Mouse (Mus musculus): ENCODE measurements around the gene Dync2h1. TPM values are rescaled to one million over a fixed set of nuclear protein-coding genes. Genes with fewer than 3 reads are reported as not detected.

Dync2h1 gene
- polyA plus RNA-seq, 1 experiment from 2014 or later = 19.3 TPM

DNA sequence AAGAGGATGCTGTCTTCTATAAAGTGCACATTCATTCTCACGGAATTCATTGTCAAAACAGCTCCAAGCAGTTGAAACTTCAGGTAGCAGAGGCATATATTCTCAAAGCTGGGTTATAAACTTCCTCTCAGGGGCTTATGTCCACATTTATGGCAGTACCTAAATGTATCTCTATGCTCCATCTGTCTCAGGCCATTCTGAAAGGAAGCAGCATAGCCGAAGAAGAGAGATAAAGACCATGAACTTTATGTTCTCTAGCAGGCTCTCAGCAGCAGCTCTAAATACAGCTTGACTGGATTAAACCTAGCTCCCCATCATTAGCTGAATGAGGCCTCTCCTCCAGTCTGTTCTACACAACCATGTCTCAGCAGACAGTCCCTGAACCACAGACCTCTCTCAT lies 29.9 kb downstream of the Dync2h1 start:
- no peaks in the 10 kb centered on the region for H3K27me3 ChIP-seq (ENCODE audit: low read depth, poor library complexity, severe bottlenecking)
- no peak overlapping the region for H3K27ac ChIP-seq
- 85% methylated on average over 2 of the region's 2 CpGs for WGBS
- no peaks in the 10 kb centered on the region for H3K9me3 ChIP-seq (replicated peaks)
- H3K4me1 ChIP-seq = no peaks in the 10 kb centered on the region
- H3K36me3 ChIP-seq = peaks cover 65% of the 10 kb centered on the region
- H3K4me3 ChIP-seq = no peak overlapping the region
- no peak for DNase-seq (ENCODE audit: low spot score)

DNA sequence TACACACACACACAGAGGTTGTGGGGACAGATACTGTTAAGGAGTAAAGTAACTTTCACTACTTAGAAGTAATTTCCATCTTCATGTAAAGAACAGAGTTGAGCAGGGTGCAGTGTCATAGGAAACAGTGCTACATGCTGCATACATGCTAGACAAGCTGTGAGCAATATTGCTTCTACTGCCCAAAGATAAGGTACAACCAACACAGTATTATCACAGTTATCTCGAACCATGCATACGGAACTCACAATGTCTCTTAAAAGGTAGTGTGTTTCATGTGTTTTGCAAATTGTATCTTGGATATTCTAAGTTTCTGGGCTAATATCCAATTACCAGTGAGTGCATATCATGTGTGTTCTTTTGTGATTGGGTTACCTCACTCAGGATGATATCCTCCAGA lies 61.4 kb downstream of the Dync2h1 start:
- WGBS = 92% methylated on average over 2 of the region's 2 CpGs
- no peaks in the 10 kb centered on the region for H3K9me3 ChIP-seq (replicated peaks)
- DNase-seq (ENCODE audit: low spot score) = no peak
- H3K27ac ChIP-seq = no peak overlapping the region
- H3K36me3 ChIP-seq = peaks cover 25% of the 10 kb centered on the region
- H3K27me3 ChIP-seq (ENCODE audit: low read depth, poor library complexity, severe bottlenecking) = no peaks in the 10 kb centered on the region
- no peak overlapping the region for H3K4me3 ChIP-seq
- H3K4me1 ChIP-seq = no peaks in the 10 kb centered on the region

DNA sequence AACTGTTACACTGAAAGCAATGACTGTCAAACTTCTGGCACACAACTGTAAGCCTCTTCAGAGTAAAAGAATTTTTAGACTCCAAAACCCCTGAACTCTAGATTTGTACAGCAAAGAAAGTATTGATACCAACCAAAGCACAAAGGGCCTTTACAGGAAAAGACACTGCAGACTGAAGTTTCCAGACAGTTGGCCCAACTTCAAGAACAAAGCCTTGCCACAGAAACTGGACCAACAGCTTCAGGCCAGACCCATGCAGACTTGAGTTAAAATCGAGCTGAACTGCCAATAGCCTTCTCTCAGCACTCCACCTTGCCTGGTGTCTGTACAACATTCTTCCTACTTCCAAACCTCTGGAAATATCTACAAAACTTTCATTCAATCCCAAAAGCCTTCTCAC lies 74.1 kb downstream of the Dync2h1 start:
- Histone ChIP-seq H3K36me3 (peaks cover 22% of the 10 kb centered on the region), H3K9me3 (replicated peaks) (no peaks in the 10 kb centered on the region), H3K27ac (no peak overlapping the region), H3K4me1 (no peaks in the 10 kb centered on the region), H3K4me3 (no peak overlapping the region), H3K27me3 (ENCODE audit: low read depth, poor library complexity, severe bottlenecking) (no peaks in the 10 kb centered on the region)
- 77% methylated on average over 1 of the region's 1 CpGs for WGBS
- no peak for DNase-seq (ENCODE audit: low spot score)

DNA sequence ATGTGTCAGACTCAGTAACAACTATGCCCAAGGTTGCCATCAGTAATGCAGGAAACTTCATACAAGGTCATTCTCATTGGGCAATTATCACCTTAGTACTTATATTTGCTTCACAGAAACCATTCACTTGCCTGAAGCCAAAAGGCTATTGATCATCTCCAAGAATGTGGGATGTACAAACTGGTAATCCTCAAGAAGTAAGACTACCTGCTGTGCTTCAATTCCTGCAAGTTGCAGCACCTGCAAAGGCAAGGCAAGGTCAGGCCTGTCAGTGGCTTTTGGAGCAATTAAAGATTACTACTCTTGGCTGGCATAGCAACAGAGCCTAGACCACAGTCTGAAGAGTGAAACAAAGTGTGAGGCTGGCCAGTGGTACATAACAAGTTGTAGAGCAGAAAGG lies 82.9 kb downstream of the Dync2h1 start:
- Histone ChIP-seq H3K9me3 (replicated peaks) (no peaks in the 10 kb centered on the region), H3K4me3 (no peak overlapping the region), H3K36me3 (peaks cover 24% of the 10 kb centered on the region), H3K4me1 (no peaks in the 10 kb centered on the region), H3K27ac (no peak overlapping the region), H3K27me3 (ENCODE audit: low read depth, poor library complexity, severe bottlenecking) (no peaks in the 10 kb centered on the region)
- no peak for DNase-seq (ENCODE audit: low spot score)

DNA sequence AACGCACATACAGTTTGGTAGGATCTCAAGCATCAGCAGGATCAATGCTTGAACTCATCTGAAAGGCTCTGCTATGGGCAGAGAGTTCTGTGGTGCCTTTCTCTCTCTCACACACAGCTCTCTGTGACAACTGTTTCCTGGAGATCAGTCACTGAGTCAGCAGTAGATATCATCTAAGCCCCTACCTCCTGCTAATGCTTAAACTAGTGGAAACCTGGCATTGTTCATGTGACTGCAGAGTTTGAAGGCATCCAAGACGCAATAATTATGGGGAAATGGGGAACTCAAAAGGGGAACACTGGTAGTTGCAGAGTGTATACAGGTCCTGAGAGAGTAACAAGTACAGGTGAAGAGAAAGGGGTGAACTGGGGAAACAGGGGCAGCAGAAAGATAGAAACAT lies 109.6 kb downstream of the Dync2h1 start:
- Histone ChIP-seq H3K27ac (no peak overlapping the region), H3K4me1 (no peaks in the 10 kb centered on the region), H3K9me3 (replicated peaks) (no peaks in the 10 kb centered on the region), H3K36me3 (peaks cover 53% of the 10 kb centered on the region), H3K27me3 (ENCODE audit: low read depth, poor library complexity, severe bottlenecking) (no peaks in the 10 kb centered on the region), H3K4me3 (no peak overlapping the region)
- no peak for DNase-seq (ENCODE audit: low spot score)
- WGBS = 86% methylated on average over 2 of the region's 2 CpGs

GRCm38 (mm10) chr9:7070846-7071245 lies 113.4 kb downstream of the Dync2h1 start:
- Histone ChIP-seq H3K9me3 (replicated peaks) (no peaks in the 10 kb centered on the region), H3K4me3 (no peak overlapping the region), H3K4me1 (no peaks in the 10 kb centered on the region), H3K36me3 (peaks cover 36% of the 10 kb centered on the region), H3K27me3 (ENCODE audit: low read depth, poor library complexity, severe bottlenecking) (no peaks in the 10 kb centered on the region), H3K27ac (no peak overlapping the region)
- 96% methylated on average over 3 of the region's 3 CpGs for WGBS
- DNase-seq (ENCODE audit: low spot score) = no peak

GRCm38 (mm10) chr9:7050588-7050987 lies 133.7 kb downstream of the Dync2h1 start:
- Histone ChIP-seq H3K27ac (no peak overlapping the region), H3K36me3 (peaks cover 29% of the 10 kb centered on the region), H3K4me3 (no peak overlapping the region), H3K27me3 (ENCODE audit: low read depth, poor library complexity, severe bottlenecking) (no peaks in the 10 kb centered on the region), H3K9me3 (replicated peaks) (no peaks in the 10 kb centered on the region), H3K4me1 (no peaks in the 10 kb centered on the region)
- DNase-seq (ENCODE audit: low spot score) = peak; percentile 33
- 80% methylated on average over 3 of the region's 3 CpGs for WGBS

GRCm38 (mm10) chr9:7042635-7043273 lies 141.5 kb downstream of the Dync2h1 start:
- Histone ChIP-seq H3K4me3 (no peak overlapping the region), H3K27me3 (ENCODE audit: low read depth, poor library complexity, severe bottlenecking) (no peaks in the 10 kb centered on the region), H3K36me3 (peaks cover 35% of the 10 kb centered on the region), H3K27ac (no peak overlapping the region), H3K4me1 (no peaks in the 10 kb centered on the region), H3K9me3 (replicated peaks) (no peaks in the 10 kb centered on the region)
- no peak for DNase-seq (ENCODE audit: low spot score)
- WGBS = 94% methylated on average over 5 of the region's 5 CpGs

GRCm38 (mm10) chr9:7041231-7041630 lies 143.0 kb downstream of the Dync2h1 start:
- Histone ChIP-seq H3K36me3 (peaks cover 30% of the 10 kb centered on the region), H3K27ac (no peak overlapping the region)

DNA sequence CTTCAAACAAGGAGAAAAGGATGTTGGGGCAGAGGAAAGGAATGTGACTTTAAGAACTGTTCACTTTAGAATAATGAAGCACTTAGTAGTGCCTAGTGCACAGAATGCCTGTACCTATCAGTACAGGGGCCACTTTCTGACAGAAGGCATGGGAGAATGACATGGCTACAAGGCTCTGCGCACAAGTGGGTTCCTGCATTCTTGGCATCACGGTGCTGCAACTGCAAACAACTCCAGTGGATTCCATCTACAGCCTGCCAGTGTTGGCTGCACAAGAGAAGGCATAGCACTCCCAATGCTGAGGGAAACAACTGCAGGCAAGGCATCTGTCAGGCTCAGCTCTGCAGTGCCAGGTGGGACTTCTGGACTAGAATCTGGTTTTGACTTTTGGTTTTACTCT lies 151.7 kb downstream of the Dync2h1 start:
- no peaks in the 10 kb centered on the region for H3K4me1 ChIP-seq
- 96% methylated on average over 2 of the region's 2 CpGs for WGBS
- H3K27me3 ChIP-seq (ENCODE audit: low read depth, poor library complexity, severe bottlenecking) = no peaks in the 10 kb centered on the region
- no peak overlapping the region for H3K4me3 ChIP-seq
- DNase-seq (ENCODE audit: low spot score) = no peak
- no peaks in the 10 kb centered on the region for H3K9me3 ChIP-seq (replicated peaks)
- H3K36me3 ChIP-seq = peaks cover 32% of the 10 kb centered on the region
- no peak overlapping the region for H3K27ac ChIP-seq

More at GRCm38 (mm10) chr9:7041231-7041630, 143.0 kb downstream of the Dync2h1 start:
- Histone ChIP-seq H3K4me1 (no peaks in the 10 kb centered on the region), H3K4me3 (no peak overlapping the region), H3K9me3 (replicated peaks) (no peaks in the 10 kb centered on the region), H3K27me3 (ENCODE audit: low read depth, poor library complexity, severe bottlenecking) (no peaks in the 10 kb centered on the region)
- 89% methylated on average over 5 of the region's 5 CpGs for WGBS
- no peak for DNase-seq (ENCODE audit: low spot score)

DNA sequence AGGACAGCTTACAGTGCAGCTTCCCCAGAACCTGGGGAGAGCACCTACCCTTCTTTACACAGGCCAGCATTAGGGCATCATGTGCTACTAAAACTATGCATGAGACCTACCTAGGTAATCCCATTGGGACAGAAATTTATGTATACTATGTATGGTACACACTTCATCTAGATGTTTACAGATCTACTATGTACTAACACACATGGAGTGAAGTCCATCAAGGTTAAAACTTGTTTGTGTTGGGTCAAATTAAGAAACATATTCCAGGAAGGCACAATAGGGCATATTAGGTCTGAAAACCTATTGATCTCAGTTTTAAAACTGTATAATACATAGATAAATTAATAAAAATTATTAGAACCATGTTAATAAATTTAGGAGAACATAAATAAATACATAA lies 168.6 kb downstream of the Dync2h1 start:
- Histone ChIP-seq H3K4me3 (no peak overlapping the region), H3K27me3 (ENCODE audit: low read depth, poor library complexity, severe bottlenecking) (no peaks in the 10 kb centered on the region), H3K27ac (no peak overlapping the region), H3K36me3 (no peaks in the 10 kb centered on the region), H3K9me3 (replicated peaks) (no peaks in the 10 kb centered on the region), H3K4me1 (no peaks in the 10 kb centered on the region)
- no peak for DNase-seq (ENCODE audit: low spot score)

DNA sequence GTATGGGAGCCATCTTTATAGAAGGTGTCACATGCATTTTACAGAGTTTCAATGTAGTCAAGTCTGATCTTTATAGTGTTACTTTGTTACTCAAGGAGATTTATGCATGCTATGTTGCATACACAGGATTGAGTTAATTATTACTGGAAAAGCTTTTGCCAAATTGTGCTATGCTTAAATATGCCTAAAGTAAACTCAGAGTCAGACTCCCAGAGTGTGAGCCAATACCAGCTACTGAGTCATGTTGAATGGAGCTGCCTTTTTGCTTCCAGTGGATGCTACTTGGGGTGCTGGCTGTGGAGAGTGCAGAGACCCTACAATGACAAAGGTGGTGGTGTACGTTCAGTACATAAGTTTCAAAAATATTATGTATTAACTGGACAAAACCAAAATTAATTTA lies 169.5 kb downstream of the Dync2h1 start:
- Histone ChIP-seq H3K27ac (no peak overlapping the region), H3K4me3 (no peak overlapping the region), H3K27me3 (ENCODE audit: low read depth, poor library complexity, severe bottlenecking) (no peaks in the 10 kb centered on the region), H3K36me3 (no peaks in the 10 kb centered on the region), H3K9me3 (replicated peaks) (no peaks in the 10 kb centered on the region), H3K4me1 (no peaks in the 10 kb centered on the region)
- 94% methylated on average over 1 of the region's 1 CpGs for WGBS
- DNase-seq (ENCODE audit: low spot score) = no peak

DNA sequence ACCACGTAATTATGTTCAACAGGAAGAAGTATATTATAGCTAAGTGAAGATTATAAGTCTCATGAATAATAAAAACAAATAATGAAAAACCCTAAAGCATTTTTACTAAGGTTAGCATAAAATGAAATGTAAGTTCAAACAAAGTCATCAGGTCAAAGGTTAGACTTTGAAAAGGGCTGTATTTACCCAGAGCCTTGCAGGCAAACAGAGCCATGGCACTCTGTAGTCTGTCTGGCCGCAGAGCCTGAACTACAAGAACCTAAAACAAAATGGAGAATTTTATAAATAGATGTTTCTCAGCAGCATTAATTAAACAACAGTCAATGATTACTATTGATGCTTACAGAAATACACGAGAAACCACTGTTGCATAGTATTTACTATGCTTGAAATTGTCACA lies 174.5 kb downstream of the Dync2h1 start:
- Histone ChIP-seq H3K27me3 (ENCODE audit: low read depth, poor library complexity, severe bottlenecking) (no peaks in the 10 kb centered on the region), H3K9me3 (replicated peaks) (no peaks in the 10 kb centered on the region), H3K4me3 (no peak overlapping the region), H3K4me1 (no peaks in the 10 kb centered on the region), H3K36me3 (peaks cover 4% of the 10 kb centered on the region), H3K27ac (no peak overlapping the region)
- DNase-seq (ENCODE audit: low spot score) = no peak
- WGBS = 91% methylated on average over 3 of the region's 3 CpGs

DNA sequence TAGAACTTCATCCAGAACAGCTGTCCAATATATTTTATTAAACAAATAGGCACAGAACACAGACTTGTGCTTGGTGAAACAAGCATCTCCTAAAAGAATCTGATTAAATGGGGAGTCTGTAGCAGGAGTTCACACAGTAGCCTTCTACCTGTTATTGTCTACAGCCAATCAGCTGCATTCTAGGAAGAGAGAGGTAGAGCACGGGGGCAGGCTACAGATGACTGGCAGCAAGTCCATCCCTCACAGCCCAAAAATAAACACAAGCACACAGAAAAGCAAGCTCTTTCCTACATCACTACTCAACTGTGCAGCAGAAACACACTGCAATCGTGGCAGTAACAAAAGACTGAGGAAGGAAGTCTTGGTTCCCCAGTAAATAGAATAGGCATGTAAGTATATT lies 189.4 kb downstream of the Dync2h1 start:
- Histone ChIP-seq H3K4me3 (no peak overlapping the region), H3K9me3 (replicated peaks) (no peaks in the 10 kb centered on the region), H3K27me3 (ENCODE audit: low read depth, poor library complexity, severe bottlenecking) (no peaks in the 10 kb centered on the region), H3K27ac (no peak overlapping the region), H3K4me1 (no peaks in the 10 kb centered on the region), H3K36me3 (peaks cover 15% of the 10 kb centered on the region)
- DNase-seq (ENCODE audit: low spot score) = no peak
- 82% methylated on average over 2 of the region's 2 CpGs for WGBS

All from limb, embryonic 10.5 days (tissue).